Mouse (Mus musculus): ENCODE data around the gene Gzmk. TPM values are rescaled to one million over a fixed set of nuclear protein-coding genes. Genes with fewer than 3 reads are reported as not detected.

The Gzmk gene
- polyA plus RNA-seq, 1 experiment from 2014 or later = not detected

GRCm38 (mm10) chr13:113200726-113201125 lies 25.0 kb downstream of the Gzmk start:
- Histone ChIP-seq H3K9me3 (replicated peaks) (no peaks in the 10 kb centered on the region), H3K36me3 (no peaks in the 10 kb centered on the region), H3K4me1 (no peaks in the 10 kb centered on the region), H3K4me2 (replicated peaks) (no peak overlapping the region), H3K9ac (no peak overlapping the region), H3K4me3 (no peak overlapping the region), H3K27ac (no peak overlapping the region), H3K27me3 (no peaks in the 10 kb centered on the region)
- 69% methylated on average over 8 of the region's 8 CpGs for WGBS
- ATAC-seq (ENCODE audit: low FRiP score) = no peak

- ATAC-seq (ENCODE audit: low FRiP score) = no peak
- 49% methylated on average over 3 of the region's 3 CpGs for WGBS
Observed at GRCm38 (mm10) chr13:113199331-113199730, 26.4 kb downstream of the Gzmk start.

GRCm38 (mm10) chr13:113197872-113198502 lies 27.7 kb downstream of the Gzmk start:
- no peak overlapping the region for H3K4me3 ChIP-seq
- no peaks in the 10 kb centered on the region for H3K36me3 ChIP-seq
- H3K4me1 ChIP-seq = no peaks in the 10 kb centered on the region
- no peak overlapping the region for H3K4me2 ChIP-seq (replicated peaks)
- H3K27ac ChIP-seq = no peak overlapping the region
- H3K9me3 ChIP-seq (replicated peaks) = no peaks in the 10 kb centered on the region
- WGBS = 86% methylated on average over 9 of the region's 9 CpGs
- no peaks in the 10 kb centered on the region for H3K27me3 ChIP-seq
- no peak overlapping the region for H3K9ac ChIP-seq
- no peak for ATAC-seq (ENCODE audit: low FRiP score)

More at GRCm38 (mm10) chr13:113199331-113199730, 26.4 kb downstream of the Gzmk start:
- H3K9ac ChIP-seq = no peak overlapping the region
- no peaks in the 10 kb centered on the region for H3K9me3 ChIP-seq (replicated peaks)
- H3K4me2 ChIP-seq (replicated peaks) = no peak overlapping the region
- no peak overlapping the region for H3K27ac ChIP-seq
- no peaks in the 10 kb centered on the region for H3K4me1 ChIP-seq
- no peaks in the 10 kb centered on the region for H3K27me3 ChIP-seq
- no peak overlapping the region for H3K4me3 ChIP-seq
- no peaks in the 10 kb centered on the region for H3K36me3 ChIP-seq

- Histone ChIP-seq H3K4me2 (replicated peaks) (no peak overlapping the region), H3K27ac (no peak overlapping the region), H3K9me3 (replicated peaks) (no peaks in the 10 kb centered on the region), H3K27me3 (no peaks in the 10 kb centered on the region), H3K9ac (no peak overlapping the region), H3K4me1 (no peaks in the 10 kb centered on the region), H3K36me3 (no peaks in the 10 kb centered on the region), H3K4me3 (no peak overlapping the region)
- ATAC-seq (ENCODE audit: low FRiP score) = no peak
- 59% methylated on average over 13 of the region's 13 CpGs for WGBS
Observed at GRCm38 (mm10) chr13:113196808-113197674, 28.7 kb downstream of the Gzmk start.

- Histone ChIP-seq H3K4me3 (no peak overlapping the region), H3K27me3 (no peaks in the 10 kb centered on the region), H3K27ac (no peak overlapping the region), H3K9me3 (replicated peaks) (no peaks in the 10 kb centered on the region), H3K4me1 (no peaks in the 10 kb centered on the region), H3K36me3 (no peaks in the 10 kb centered on the region), H3K4me2 (replicated peaks) (no peak overlapping the region), H3K9ac (no peak overlapping the region)
- 84% methylated on average over 4 of the region's 4 CpGs for WGBS
- ATAC-seq (ENCODE audit: low FRiP score) = no peak
Observed at GRCm38 (mm10) chr13:113183720-113184119, 42.0 kb downstream of the Gzmk start.

- H3K4me2 ChIP-seq (replicated peaks) = no peak overlapping the region
- no peak overlapping the region for H3K9ac ChIP-seq
- WGBS = 88% methylated on average over 8 of the region's 8 CpGs
- H3K4me1 ChIP-seq = no peaks in the 10 kb centered on the region
- H3K9me3 ChIP-seq (replicated peaks) = no peaks in the 10 kb centered on the region
- H3K27ac ChIP-seq = no peak overlapping the region
- H3K27me3 ChIP-seq = no peaks in the 10 kb centered on the region
- H3K4me3 ChIP-seq = no peak overlapping the region
- no peaks in the 10 kb centered on the region for H3K36me3 ChIP-seq
- no peak for ATAC-seq (ENCODE audit: low FRiP score)
Observed at GRCm38 (mm10) chr13:113183310-113183709, 42.4 kb downstream of the Gzmk start.

GRCm38 (mm10) chr13:113174162-113174561 lies 51.5 kb downstream of the Gzmk start:
- no peaks in the 10 kb centered on the region for H3K4me1 ChIP-seq
- no peak overlapping the region for H3K4me3 ChIP-seq
- ATAC-seq (ENCODE audit: low FRiP score) = no peak
- H3K27ac ChIP-seq = no peak overlapping the region
- H3K4me2 ChIP-seq (replicated peaks) = no peak overlapping the region
- no peaks in the 10 kb centered on the region for H3K9me3 ChIP-seq (replicated peaks)
- no peaks in the 10 kb centered on the region for H3K36me3 ChIP-seq
- no peaks in the 10 kb centered on the region for H3K27me3 ChIP-seq
- no peak overlapping the region for H3K9ac ChIP-seq
- 86% methylated on average over 6 of the region's 6 CpGs for WGBS

GRCm38 (mm10) chr13:113170256-113170655 lies 55.5 kb downstream of the Gzmk start:
- Histone ChIP-seq H3K4me3 (no peak overlapping the region), H3K36me3 (no peaks in the 10 kb centered on the region), H3K27me3 (no peaks in the 10 kb centered on the region), H3K9ac (no peak overlapping the region), H3K4me2 (replicated peaks) (no peak overlapping the region), H3K27ac (no peak overlapping the region), H3K9me3 (replicated peaks) (no peaks in the 10 kb centered on the region), H3K4me1 (no peaks in the 10 kb centered on the region)
- no peak for ATAC-seq (ENCODE audit: low FRiP score)

- H3K9ac ChIP-seq = no peak overlapping the region
- H3K4me2 ChIP-seq (replicated peaks) = no peak overlapping the region
- H3K36me3 ChIP-seq = no peaks in the 10 kb centered on the region
- 76% methylated on average over 9 of the region's 9 CpGs for WGBS
- no peaks in the 10 kb centered on the region for H3K27me3 ChIP-seq
- no peaks in the 10 kb centered on the region for H3K4me1 ChIP-seq
- H3K4me3 ChIP-seq = no peak overlapping the region
- H3K27ac ChIP-seq = no peak overlapping the region
- H3K9me3 ChIP-seq (replicated peaks) = no peaks in the 10 kb centered on the region
- no peak for ATAC-seq (ENCODE audit: low FRiP score)
Observed at GRCm38 (mm10) chr13:113168018-113168534, 57.6 kb downstream of the Gzmk start.

- WGBS = 92% methylated on average over 5 of the region's 5 CpGs
- H3K4me3 ChIP-seq = no peak overlapping the region
- H3K4me1 ChIP-seq = no peaks in the 10 kb centered on the region
- no peak for ATAC-seq (ENCODE audit: low FRiP score)
- H3K36me3 ChIP-seq = no peaks in the 10 kb centered on the region
- no peak overlapping the region for H3K4me2 ChIP-seq (replicated peaks)
- no peak overlapping the region for H3K9ac ChIP-seq
- H3K9me3 ChIP-seq (replicated peaks) = no peaks in the 10 kb centered on the region
- H3K27me3 ChIP-seq = no peaks in the 10 kb centered on the region
- no peak overlapping the region for H3K27ac ChIP-seq
Observed at GRCm38 (mm10) chr13:113164252-113165005, 61.3 kb downstream of the Gzmk start.

- no peaks in the 10 kb centered on the region for H3K4me1 ChIP-seq
- no peaks in the 10 kb centered on the region for H3K9me3 ChIP-seq (replicated peaks)
- H3K4me3 ChIP-seq = no peak overlapping the region
- no peaks in the 10 kb centered on the region for H3K27me3 ChIP-seq
- no peak overlapping the region for H3K9ac ChIP-seq
- H3K4me2 ChIP-seq (replicated peaks) = no peak overlapping the region
- H3K36me3 ChIP-seq = no peaks in the 10 kb centered on the region
- no peak overlapping the region for H3K27ac ChIP-seq
- WGBS = 76% methylated on average over 4 of the region's 4 CpGs
- no peak for ATAC-seq (ENCODE audit: low FRiP score)
Observed at GRCm38 (mm10) chr13:113151556-113151955, 74.2 kb downstream of the Gzmk start.

- H3K36me3 ChIP-seq = no peaks in the 10 kb centered on the region
- no peak overlapping the region for H3K27ac ChIP-seq
- ATAC-seq (ENCODE audit: low FRiP score) = no peak
- H3K4me2 ChIP-seq (replicated peaks) = no peak overlapping the region
- H3K4me3 ChIP-seq = no peak overlapping the region
- H3K4me1 ChIP-seq = no peaks in the 10 kb centered on the region
- H3K9ac ChIP-seq = no peak overlapping the region
- no peaks in the 10 kb centered on the region for H3K9me3 ChIP-seq (replicated peaks)
- H3K27me3 ChIP-seq = no peaks in the 10 kb centered on the region
- WGBS = 91% methylated on average over 1 of the region's 1 CpGs
Observed at GRCm38 (mm10) chr13:113139597-113139996, 86.1 kb downstream of the Gzmk start.
